Mouse (Mus musculus) spleen, adult 18-20 months (tissue): ENCODE results near the gene Ush2a.

ENCODE experiments used
- DNase-seq, 2 experiments: peaks; one replicate each; pipeline ENCODE4 v3.0.0; 2022; ENCODE audit warnings: mixed read lengths in 2 of 2

The Ush2a gene

DNA sequence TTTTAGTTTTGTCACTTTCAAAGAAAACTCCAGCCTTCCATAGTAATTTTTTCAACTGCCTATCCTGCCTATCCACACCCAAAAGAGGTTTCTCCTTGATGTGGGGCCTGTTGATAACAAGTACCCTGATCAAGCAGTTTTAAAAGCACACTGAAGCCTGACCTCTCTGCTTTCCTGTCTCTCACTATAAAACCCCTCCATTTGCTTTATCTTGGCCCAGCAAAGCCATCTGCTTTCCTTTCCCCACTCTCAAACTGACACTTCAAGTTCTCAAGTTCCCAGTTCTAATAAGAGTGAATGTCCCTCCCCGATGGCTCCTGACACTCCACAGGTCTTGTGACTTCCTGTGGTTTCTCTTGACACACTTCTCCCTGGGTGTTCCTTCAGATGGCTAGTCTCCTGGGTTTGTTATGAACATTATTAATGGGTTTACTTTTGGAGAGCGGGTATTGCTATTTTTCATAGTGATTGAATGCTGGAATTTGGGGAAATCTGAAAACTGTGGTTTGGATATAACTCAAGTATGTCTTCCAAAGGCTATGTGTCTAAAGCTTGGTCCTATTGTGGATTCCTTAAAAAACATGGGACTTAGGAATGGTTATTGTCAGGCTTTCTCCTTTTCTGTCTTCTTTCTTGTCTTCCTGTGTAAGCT lies 126.1 kb downstream of the Ush2a start:
- no peak for DNase-seq

DNA sequence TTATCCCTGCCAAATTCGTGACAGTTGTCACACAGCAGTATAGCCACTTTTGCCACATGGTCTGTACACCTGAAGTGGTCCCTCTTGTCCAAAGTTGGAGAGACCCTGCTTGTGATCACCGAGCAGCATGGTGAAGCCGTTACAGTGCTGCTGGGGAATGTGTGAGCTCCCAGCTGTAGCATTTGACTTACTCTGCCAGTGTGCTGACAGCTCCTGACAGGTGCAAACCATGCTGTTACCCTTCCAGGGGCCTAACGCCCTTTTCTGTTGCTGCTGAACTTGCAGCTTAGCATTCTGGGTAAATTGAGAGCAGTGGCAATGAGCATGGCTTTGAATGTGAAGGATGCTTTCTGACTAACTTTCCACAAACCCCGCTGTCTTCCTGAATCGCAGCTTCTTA lies 128.3 kb downstream of the Ush2a start:
- DNase-seq, result no peak

DNA sequence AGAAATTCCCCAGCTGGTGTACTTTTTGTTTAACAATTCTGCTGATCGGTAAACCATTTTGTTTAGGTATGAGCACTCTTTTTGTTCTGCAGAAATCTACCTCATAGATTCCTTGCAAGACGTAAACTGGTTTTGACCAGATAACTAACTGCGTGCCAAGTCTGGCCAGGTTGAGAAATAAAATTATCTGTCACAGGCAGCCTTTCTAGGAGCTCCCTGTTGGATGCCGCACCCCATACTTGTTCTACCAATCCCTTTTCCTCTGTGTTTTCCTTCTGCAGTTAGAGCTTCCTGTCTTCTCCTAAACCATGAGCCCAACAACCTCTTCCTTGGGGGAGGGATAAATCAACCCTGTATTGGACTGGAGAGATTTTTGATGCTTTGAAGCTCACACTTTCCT lies 145.4 kb downstream of the Ush2a start:
- no peak for DNase-seq

DNA sequence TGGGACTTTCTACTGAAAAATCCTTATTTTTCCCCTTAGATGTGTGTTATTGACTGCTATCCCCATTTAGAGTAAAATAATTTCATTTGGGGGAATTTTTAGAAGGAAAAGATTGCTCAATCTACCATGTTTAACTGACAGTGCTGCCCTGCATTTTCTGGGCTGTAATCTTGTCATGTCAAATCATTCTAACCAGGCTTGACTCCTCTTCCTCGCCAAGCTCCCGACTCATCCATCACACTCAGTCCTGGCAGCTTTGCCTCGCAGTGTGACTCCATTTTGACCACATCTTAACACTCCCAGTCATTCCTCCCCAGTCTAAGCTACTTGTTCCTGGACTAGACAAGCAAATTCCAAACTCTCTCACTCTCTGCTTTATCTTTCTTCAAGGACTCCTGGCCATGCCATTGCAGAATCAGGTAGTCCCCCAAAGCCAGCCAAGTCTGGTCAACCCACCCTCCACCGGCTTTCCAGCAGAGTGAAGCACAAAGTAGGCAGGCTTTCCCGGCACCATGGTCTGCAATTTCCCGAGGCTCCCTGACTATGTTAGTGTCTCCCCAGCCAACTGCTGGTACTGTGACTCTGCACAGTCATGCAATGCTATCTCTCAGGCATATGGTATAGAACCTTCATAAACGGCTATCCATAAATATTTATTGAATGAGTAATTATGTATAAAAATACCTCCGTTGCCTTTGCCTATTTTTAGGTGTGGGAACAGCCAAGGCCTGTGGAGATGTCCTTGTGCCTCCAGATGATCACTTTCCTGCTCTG lies 146.0 kb downstream of the Ush2a start:
- DNase-seq, result no peak

DNA sequence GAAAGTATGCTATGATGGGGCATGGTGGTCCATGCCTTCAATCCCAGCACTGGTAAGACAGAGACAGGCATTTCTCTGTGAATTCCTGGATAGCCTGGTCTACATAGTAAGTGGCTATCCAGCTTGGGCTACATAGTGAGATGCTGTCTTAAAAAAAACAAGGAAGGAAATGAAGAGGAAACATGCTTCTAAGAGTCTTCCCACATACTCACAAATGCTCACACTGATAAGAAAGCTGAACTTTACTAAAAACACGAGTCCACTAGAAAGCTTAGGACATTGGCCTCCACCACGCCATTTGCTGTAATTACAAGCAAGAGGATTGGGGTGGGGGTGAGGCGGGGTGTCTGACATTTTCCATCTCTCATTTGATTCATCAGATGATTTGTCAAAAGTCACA lies 148.7 kb downstream of the Ush2a start:
- no peak for DNase-seq

DNA sequence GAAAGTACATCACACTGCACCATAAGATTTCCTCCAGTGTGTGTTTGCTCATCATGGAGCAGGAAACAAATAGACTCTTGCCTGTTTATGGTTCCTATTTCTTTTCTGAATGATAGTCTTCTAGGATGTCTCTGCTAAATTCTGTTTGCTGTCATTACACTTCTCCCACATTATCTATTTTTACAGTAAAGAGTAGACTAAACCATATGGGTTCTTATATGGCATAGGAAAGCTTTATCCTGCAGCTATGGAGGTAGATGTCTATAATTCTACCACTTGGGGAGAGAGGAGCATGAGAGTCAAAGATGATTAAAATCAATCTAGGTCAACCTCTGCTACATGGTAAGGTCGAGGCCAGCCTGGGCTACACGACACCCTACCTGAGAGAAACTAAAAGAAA lies 158.7 kb downstream of the Ush2a start:
- no peak for DNase-seq

DNA sequence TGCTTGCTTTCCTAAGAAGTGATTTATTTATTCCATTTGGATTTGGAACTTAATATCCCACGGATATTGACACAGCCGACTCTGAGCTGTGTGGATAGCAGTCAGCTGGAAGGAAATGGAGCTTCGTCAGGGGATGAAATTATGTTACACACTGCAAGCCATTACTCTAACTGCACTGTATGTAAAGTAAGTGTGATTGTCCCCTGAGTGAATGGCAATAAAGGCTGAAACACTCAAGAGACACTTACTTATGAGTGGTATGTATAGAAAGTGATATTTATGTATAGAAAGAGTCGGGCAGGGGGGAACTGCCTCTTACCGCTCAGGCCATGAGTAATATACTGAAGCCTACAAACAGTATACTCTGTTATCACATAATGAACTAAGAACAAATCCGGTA lies 166.3 kb downstream of the Ush2a start:
- DNase-seq, result no peak

DNA sequence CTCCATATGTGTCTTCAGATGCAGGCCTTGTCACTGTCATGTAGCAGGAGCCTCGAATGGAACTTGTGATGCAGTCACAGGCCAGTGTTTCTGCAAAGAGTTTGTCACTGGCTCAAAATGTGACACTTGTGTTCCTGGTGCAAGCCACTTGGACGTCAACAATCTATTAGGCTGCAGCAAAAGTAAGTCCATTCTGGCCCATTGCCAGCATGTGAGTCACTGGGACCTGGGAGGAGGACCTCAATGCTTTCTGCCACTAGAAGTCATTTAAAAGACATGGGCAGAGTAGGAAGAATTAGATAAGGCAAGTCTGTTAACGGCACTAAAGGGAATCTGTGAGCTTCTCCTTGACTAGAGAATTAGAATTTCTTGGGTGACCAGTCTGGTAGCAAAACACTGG lies 168.9 kb downstream of the Ush2a start:
- DNase-seq, result no peak

DNA sequence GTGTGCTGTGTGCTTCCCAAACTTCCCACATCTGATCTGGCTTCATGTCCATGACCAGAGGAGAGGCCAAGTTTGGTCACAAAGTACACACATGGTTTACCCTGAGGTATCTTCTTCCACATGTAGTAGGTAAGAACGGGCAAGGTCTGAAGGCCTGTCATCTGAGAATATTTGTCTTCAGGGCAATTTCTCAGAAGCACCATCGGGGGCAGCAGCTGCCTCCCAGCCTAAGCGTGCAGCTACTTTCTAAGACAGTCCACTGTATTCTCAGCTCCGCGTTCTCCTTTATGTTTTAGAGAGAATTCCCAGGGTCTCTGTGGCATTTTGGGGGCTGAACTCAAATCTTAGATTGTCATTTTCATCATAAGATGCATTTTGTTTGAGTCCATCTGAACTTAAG lies 186.1 kb downstream of the Ush2a start:
- no peak for DNase-seq

DNA sequence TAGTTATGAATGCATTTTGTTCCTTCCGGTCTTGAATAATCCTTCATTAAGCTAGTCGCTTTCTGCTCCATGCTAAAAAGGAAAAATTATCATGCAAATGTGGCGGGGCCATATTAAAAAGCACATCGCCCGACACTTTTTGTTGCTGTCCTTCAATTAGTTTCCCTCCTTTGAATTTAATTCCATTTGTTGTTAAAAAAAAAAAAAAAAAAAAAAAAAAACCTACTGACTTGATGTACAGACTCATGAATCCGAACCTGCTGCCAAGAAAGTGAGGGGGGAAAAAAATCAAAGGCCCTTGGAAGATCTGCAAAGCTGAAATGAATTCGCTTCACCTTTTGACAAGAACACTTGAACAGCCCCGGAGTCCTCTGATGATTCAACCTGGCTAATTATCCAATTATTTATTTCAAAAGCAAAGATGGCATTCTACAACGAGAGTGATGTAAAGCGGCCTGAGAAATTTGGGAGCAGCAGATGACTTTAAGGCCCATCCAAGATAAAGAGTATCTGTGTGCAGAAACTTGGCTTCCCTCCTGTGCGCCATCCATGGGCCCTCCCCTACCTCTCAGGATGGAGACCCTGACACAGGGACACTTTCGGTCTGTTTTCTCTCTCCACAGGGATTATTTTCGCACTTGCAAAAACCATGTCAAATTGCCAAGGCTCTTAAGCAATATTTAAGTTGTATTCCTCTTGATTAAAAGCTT lies 194.8 kb downstream of the Ush2a start:
- no peak for DNase-seq

DNA sequence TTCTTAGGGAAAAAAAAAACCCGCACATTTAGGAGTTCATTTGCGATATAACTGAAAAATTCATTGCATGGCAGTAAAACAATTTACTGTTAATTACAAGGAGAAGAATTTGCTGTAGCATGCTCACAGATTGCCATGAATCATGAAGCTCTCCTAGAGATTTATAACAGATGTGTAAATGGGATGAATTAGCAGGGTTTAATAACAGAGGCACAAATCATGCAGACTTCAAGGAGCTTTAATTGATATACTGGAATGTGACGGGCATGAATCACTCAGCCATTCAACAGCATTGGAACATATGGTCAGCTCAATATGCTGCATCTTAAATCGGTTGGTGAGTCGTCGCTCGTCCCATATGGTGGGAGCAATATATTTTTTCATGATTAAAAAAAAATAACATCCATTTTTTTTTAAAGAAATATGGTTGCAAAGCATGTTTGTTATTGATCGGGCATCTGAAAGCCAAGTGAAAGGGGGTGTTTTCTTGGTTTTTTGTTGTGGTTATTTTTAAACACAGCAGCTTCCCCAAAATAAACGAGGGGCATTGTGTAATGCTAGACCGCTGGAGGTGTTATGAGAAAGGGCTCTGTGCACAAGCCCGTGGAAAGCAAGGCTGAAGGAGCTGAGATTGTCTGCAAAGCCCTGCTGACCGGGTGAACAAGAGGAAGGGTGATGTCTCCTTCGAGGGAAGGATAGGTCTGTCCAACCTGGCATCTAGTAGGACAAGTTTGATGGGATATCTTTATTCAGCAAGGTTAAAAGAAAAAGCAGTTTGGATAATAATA lies 195.6 kb downstream of the Ush2a start:
- DNase-seq, result no peak

DNA sequence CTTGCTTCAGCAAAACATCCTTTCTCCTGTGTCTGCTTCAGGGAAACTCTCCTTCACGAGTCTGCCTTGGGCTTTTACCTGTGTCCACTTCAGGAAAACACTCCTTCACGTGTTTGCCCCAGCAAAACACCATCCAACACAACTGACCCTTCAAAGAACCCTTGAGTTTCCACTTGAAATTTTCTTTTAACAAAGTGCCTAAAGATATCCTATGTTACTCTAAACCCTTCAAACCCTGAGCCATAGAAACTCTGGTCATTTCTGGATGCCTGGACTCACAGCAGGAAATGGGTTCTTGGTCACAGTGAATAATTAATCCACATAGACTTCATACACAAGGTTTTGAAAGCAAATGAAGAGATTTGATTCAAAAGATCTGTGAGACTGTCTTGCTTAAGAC lies 199.4 kb downstream of the Ush2a start:
- no peak for DNase-seq

DNA sequence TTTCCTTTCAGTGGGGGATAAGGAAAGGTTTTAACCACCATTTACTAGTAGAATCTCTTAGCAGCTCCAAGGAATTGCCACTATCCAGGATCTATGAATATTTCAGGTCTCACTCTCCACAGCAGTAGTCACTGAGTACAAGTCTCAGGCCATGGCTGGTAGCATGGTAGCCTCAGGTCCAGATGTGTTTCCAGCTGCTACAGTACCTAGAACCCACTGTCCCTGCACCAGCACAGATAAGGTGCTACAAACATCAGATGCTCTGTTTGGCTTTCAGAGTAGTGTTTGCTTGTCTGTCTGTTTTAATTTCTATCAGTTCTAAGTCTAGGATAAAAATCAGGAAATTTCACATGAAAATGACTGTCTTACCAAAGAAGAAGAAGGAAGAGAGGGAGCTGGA lies 202.8 kb downstream of the Ush2a start:
- DNase-seq, result no peak

DNA sequence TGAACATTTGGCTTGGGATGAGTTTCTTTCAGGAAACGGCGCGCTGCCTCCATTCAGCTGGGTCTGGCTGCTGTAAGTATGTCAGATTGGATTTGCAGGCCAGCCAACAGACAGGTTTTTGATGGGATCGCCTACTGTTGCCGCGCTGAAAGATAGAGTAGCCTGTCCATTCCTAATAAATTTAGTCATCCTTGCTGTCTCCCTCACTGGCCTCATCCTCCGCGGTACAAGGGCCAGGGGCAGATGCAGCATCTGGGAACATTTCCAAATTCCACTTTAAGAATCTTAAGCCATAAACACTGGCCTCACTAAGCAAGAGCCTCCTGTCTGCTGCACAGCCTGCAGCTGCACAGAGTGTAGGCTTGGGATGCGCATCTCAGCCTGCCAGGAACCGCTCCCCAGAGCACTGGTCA lies 206.6 kb downstream of the Ush2a start:
- DNase-seq, result no peak

DNA sequence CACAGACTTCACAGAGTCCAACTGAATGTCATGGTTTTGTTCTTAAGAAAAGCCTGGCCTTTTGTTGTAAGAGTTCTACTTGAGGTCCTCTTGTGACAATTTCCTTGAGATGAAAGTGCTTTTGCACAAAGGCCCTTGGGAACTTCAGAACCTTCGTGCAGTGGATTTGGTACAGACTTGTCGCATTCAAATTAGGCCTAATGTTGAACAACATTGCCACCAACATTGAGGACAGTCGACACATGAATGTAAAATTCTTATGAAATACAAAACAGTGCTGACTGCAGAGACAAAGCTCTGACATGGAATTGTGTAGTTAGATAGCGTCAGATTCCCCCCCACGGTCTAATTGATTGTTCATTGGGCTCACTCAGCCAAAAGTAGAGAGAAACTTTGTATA lies 243.1 kb downstream of the Ush2a start:
- no peak for DNase-seq

DNA sequence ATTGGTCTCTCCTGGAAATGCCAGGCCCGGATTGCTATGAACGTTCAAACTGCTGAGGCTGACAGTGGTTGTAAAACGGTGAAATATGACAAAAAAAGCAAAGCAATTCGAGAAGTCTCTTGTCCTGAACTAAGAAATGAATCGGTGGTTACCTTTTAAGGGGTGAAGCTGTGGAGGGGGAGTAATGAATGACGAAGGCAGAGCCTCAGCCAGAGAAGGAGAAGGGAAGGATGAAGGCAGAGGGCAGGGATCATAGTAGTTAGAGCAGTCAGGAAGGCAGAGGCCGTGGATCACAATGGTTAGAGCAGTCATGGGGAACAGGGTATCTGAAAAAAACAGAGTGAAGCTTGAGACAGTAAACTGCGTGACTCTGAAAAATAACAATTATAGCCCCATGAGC lies 257.0 kb downstream of the Ush2a start:
- DNase-seq, result no peak

DNA sequence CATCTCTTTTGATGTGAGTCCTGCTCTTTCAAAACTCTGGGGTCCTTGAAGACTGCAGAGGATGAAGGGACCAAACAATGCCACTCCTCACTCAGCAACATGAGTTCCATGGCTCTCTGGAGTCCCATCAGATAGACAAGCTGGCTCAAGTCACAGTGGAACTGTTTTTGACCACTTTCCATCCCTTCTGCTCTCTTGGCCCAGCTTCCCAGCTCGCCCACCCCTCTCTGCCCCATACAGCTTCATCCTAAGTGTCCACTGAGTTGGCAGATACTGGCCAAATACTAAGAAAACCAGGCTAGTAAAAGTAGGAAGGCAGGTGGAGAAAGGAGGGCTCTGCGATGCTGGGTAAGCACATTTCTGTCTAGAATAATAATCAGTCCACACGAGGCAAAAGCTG lies 265.6 kb downstream of the Ush2a start:
- no peak for DNase-seq

DNA sequence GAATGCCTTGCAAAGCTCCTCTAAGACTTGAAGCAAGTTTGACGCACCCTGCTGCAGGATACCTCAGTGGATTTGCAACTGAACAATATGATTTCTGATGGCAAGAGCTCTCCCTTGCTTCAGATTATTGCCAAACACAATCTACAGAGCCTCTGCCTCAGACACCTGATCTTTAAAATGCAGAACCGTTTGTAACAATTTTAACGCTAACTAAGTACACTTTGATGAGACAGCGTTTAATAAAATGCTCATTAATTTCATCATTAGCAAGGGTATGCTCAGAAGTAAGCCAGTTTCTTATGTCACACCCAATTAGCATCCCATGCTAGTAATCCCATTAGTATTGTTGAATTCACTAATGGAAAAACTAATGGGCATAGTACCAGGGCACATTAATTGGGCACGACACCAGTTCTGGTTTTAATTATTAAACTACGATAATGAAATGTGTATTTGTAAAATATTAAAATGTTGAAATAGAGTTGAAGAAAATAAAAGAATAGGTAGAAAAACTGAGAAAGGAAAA lies 267.8 kb downstream of the Ush2a start:
- no peak for DNase-seq

DNA sequence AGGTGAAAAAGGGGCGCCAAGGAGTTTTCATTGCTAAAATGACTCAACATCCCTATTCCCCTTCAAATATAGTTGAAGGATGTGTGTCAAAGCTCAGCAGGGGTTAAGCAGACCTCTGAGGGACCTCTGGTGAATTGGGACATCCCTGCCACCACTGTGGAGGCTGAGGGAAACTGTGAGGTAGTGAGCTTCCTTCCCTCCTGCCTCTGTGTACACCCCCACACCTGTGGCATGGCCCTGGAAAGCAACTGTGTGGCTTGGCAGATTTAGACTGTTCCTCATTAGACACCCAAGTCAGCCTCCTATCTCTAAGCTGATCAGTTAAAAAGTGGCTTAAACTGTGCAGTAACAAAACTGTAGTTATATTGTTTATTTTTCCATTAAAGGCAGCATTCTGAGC lies 275.2 kb downstream of the Ush2a start:
- DNase-seq, result no peak

DNA sequence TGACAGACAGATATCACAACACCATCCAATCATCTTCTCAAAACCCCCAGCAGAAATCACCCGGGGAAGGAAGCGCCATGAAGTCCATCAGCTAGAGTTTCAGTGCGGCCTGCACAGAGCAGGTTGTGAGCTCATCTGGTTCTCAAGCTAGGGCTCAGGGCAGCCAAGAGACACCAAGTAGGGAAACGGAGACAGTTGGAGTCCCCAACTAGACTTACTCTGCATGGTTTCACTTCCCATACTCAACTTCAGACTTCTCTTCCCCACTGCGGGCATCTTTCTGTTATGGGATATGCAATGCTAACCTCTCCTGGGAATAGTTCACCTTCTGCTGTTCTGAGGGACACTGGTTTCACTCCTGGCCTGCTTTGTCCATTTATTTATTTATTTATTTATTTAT lies 277.8 kb downstream of the Ush2a start:
- DNase-seq, result no peak

DNA sequence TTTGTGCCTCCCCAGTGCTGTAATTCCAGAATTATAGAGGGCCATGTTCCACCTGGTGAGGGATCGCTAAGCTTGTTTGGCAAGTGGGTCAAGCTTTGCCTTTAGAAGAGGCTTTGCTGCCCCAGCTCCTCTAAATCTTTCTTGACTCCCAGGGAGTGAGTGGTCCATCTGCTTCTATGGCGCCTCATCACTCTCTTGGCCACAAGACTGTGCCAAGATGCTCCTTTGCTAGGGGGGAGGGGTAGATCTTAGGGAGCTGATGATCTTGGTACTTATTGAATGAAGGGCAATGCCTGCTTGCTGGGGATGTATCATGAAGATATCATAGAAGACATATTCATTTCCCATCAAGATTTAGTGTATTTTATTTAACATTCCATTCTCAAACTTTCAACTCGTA lies 279.7 kb downstream of the Ush2a start:
- DNase-seq, result no peak

DNA sequence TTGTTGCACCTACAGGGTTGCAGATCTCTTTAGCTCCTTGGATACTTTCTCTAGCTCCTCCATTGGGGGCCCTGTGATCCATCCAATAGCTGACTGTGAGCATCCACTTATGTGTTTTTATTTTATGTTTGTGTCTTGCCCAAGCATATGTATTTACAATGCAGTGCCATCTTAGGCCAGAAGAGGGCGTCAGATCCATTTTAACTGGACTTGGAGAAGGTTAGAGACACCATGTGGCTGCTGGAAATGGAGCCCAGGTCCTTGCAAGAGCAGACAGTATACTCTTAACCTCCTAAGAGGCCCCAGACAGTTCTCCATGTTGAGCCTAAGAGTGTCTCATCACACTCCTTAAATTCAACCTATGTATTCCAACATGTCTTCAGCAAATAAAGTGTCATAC lies 281.5 kb downstream of the Ush2a start:
- no peak for DNase-seq

DNA sequence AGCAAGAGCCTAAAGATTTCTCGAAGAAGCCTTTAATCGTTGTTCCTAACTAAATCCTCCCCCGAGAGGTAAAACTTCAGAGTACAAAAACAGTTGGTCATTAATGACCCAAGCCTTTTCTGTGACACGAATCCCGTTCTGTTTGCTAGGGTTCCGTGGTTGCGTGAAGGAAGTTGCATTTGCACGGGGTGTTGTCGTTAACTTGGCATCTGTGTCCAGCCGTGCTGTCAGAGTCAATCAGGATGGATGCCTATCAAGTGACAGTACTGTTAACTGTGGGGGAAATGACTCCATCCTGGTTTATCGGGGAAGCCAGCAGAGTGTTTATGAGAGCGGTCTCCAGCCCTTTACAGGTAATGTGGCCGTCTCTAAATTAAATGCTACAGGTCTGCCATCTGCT lies 287.9 kb downstream of the Ush2a start:
- no peak for DNase-seq
